Mouse (Mus musculus) left cerebral cortex, adult 2 months (tissue): Measurements from ENCODE around the gene Numa1. TPM values are rescaled to one million over a fixed set of nuclear protein-coding genes. Genes with fewer than 3 reads are reported as not detected.
A peak's percentile ranks its signal among the peaks of the same experiment; 100 is the strongest.
"Not testable (repeated sequence)": the region's sequence is repeated elsewhere in the genome, so short reads cannot be mapped to it uniquely, and the experiment has no call there.

Source experiments
- DNase-seq, 2 experiments: peaks; one replicate each; pipeline ENCODE4 v3.0.0; 2021 to 2022; ENCODE audit warnings: low spot score in 2 of 2, mixed read lengths in 1 of 2; ENCODE audit errors: extremely low spot score in 1 of 2
- H3K27ac ChIP-seq: fragments of 200-600 bp; 2 replicates; pipeline ENCODE4 v1.8.1; 2022
- H3K4me3 ChIP-seq: fragments of 200-600 bp; 2 replicates; pipeline ENCODE4 v1.8.1; 2022
- CTCF ChIP-seq: fragments of 200-600 bp; IDR thresholded peaks from 2 replicates; pipeline ENCODE4 v1.8.1; 2022; ENCODE audit warnings: antibody characterized with exemption, mild to moderate bottlenecking, moderate library complexity
- intact Hi-C: fragments of 180-260 bp; cut with DNase I; formaldehyde crosslinking; loops from one replicate; pipeline ENCODE4 v1.15.1; 2025
- total RNA-seq, 2 experiments: library from RNA; stranded (reverse); gene quantifications; 2 replicates each; pipeline ENCODE4 v1.2.3; 2021

Numa1 gene
- total RNA-seq, 2 experiments from 2014 or later, result 96.8 to 101 TPM

DNA sequence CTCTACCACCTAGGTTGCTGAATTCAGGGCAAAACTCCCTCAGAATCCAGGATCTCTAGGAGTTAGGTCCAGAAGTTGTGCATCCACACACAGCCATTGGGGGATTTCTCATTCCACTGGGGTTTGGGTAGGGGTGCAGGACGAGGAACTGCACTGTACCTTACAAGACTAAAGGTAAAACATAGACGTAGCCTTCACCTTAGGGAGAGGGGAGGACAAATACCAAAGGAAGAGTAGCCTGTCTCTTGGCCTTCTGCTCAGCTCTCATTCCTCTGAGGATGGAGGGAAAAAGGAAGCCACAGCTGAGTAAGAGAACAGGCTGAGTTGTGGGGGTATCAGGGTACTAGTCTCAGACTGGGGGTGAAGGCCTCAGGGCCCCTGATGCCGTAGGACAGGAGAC, 84.7 kb downstream of the Numa1 start, which contains the start of gene Il18bp:
Il18bp (minus strand) TSS at position 101 of the 400 bp plus-strand sequence.
- no peak for DNase-seq
- TF ChIP-seq CTCF, result no peak
- H3K4me3 ChIP-seq, result peak within 1 kb of the TSS; percentile 3; the same call in 1 of the 2 replicates
- H3K27ac ChIP-seq, result peak within 1 kb of the TSS; percentile 57
- intact Hi-C loops, result no loop called here

DNA sequence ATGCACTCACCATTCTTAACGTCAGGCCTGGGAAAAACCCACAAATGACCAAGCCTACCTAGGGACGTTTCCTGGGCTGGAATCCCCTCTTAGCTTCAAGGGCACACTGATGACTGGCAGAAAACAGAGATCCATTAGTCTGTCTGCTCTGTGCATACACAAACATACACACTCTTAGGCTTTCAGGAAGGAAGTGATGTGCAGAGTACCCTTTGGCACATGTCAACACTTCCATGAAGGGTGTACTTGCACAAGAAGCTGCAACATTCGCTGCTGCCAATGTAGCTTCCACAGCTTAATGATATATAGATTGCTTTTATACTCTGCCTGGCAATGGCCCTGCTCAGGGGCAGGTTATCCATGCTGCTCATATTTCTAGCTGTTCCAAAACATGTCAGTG, 85.5 kb downstream of the Numa1 start:
- intact Hi-C loops, result no loop called here
- no peak for DNase-seq
- H3K4me3 ChIP-seq, result no peak overlapping the region
- H3K27ac ChIP-seq, result no peak overlapping the region
- no peak for TF ChIP-seq CTCF

DNA sequence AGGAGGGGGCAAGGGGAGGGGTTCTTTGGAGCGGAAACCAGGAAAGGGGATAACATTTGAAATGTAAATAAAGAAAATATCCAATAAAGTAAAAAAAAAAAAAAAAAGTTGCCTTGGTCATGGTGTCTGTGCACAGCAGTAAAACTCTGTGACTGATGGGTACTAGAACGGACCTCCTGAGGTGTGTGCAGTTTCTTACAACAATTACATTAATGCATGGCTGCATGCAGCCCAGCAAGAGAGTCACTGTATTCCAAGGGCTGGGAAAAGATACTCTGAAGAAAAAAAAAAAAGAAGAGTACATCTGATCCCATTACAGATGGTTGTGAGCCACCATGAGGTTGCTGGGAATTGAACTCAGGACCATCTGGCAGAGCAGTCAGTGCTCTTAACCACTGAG, 87.0 kb downstream of the Numa1 start:
- DNase-seq, H3K27ac ChIP-seq, intact Hi-C loops, H3K4me3 ChIP-seq: not testable (repeated sequence)

- Histone ChIP-seq H3K27ac (no peak overlapping the region; the same call in 1 of the 2 replicates), H3K4me3 (no peak overlapping the region)
- DNase-seq, result no peak
- no peak for TF ChIP-seq CTCF
- intact Hi-C loops, result no loop called here
These were observed 89.9 kb downstream of the Numa1 start for GRCm38 (mm10) chr7:102023821-102024220.

DNA sequence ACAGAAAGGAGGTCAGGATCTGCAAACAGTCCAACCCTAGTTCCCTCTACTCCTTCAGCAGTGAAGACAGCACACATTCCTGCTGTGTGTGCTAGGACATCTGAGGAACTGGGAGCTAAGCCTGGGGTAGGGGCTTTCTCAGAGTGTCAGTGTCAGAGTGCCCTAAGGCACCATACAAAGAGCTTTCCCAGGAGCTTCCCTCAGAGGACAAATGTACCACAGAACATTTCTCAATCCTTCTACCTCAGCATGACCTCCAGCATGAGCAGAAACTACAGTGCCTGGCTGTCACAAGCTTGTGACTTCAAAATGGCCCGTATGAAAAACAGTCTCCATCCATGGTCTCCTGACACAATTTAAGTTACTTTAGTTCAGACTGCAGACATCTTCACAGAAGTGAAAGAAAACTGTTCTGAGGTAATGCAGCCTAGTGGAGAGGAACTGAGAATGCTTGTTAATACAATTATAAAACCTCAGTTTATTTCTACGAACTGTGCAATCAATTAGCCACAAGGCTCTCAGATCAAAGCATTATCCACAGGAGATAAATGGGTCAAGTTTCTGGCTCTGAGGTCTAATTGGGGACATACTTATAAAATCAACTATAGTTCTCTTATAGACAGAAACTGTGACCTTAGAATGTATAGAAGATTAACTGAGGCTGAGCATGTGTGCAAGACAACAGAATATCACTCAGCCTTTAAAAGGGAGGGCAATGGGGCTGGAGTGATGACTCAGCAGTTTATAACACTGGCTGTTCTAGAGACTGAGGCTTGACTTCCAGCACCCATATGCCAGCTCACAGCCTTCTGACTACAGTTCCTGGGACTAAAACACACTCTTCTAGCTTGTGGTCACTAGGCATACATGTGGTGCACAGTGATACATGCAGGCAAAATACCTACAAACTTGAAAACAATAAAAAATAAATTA, 91.5 kb downstream of the Numa1 start:
- no peak for DNase-seq
- H3K4me3 ChIP-seq, result no peak overlapping the region
- no peak overlapping the region for H3K27ac ChIP-seq
- no peak for TF ChIP-seq CTCF
- intact Hi-C loops, result no loop called here

DNA sequence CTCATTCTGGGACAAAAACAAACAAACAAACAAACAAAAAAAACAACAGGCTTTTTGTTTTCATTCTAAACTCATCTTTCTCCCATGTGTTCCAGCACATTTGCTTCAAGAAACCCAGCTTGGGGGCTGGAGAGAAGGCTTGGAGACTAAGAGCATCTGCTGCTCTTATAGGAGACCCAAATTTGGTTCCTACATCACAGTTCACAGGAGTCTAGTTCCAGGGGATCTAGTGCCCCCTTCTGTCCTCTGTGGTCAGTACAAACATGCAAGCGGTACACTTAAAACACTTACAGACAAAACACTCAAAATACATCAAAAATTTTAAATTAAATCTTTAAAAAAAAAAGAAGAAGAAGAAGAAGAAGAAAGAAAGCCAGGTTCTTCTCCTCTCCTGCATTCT, 101.0 kb downstream of the Numa1 start:
- intact Hi-C loops, result no loop called here
- no peak for DNase-seq
- H3K27ac ChIP-seq, result no peak overlapping the region
- TF ChIP-seq CTCF, result peak; percentile 36
- no peak overlapping the region for H3K4me3 ChIP-seq

GRCm38 (mm10) chr7:102035534-102035933, 101.6 kb downstream of the Numa1 start:
- TF ChIP-seq CTCF, result no peak
- no peak overlapping the region for H3K27ac ChIP-seq
- H3K4me3 ChIP-seq, result no peak overlapping the region
- intact Hi-C loops, result no loop called here
- DNase-seq, result no peak

DNA sequence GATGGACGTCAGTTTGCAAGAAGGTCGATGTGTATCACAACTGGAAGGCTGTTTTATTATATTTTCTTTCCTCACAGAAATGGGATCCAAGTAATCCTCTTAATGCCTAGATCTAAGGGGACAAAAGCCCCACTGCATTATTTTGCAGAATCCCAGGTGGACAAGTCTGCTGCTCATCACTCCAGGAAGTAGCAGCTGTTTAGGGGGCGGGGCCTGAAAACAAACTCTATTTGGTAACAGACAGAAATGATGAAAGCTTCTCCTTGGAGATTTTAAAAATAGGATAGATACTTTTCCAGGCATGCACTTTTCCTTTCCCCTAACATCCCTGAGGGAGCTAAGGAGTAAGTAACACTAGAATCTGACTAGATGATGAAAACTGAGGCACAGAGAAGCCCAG, 103.4 kb downstream of the Numa1 start:
- intact Hi-C loops, result no loop called here
- no peak for DNase-seq
- Histone ChIP-seq H3K27ac (peak overlapping the region; percentile 12), H3K4me3 (no peak overlapping the region)
- TF ChIP-seq CTCF, result no peak

- DNase-seq, result no peak
- intact Hi-C loops, result no loop called here
- Histone ChIP-seq H3K27ac (no peak overlapping the region), H3K4me3 (no peak overlapping the region)
- TF ChIP-seq CTCF, result no peak
These were observed 108.4 kb downstream of the Numa1 start for GRCm38 (mm10) chr7:102042314-102042713.

DNA sequence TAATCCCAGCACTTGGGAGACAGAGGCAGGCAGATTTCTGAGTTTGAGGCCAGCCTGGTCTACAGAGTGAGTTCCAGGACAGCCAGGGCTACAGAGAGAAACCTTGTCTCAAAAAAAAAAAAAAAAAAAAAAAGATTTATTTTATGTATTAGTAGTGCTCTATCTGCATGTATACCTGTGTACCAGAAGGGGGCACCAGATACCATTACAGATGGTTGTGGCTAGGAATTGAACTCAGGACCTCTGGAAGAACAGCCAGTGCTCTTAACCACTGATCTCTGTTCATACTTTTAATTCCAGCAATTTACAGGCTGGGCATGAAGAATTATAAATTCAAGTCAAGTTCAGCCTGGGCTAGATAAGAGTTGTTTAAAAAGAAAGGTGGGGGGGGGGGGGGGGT, 114.6 kb downstream of the Numa1 start:
- H3K27ac ChIP-seq, DNase-seq, intact Hi-C loops, H3K4me3 ChIP-seq: not testable (repeated sequence)
- TF ChIP-seq CTCF, result peak; percentile 44

DNA sequence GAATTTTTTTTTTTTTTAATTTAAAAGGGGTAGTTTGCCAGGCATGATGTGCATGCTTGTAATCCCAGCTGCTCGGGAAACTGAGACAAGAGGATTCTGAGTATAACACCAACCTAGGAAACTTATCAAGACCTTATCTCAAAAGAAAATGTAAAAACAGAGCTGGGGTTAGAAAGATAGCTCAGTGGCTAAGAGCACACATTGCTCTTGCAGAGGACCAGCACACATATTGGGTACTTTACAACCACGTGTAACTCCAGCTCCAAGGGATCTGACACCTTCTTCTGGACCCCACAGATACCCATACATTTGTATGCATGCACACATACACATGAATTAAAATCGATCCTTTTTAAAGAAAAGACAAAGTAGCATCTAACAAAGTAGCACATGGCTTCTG, 127.4 kb downstream of the Numa1 start:
- intact Hi-C loops, result no loop called here
- TF ChIP-seq CTCF, result no peak
- Histone ChIP-seq H3K4me3 (no peak overlapping the region), H3K27ac (no peak overlapping the region)
- DNase-seq, result no peak

- Histone ChIP-seq H3K4me3 (no peak overlapping the region), H3K27ac (no peak overlapping the region)
- no peak for TF ChIP-seq CTCF
- no peak for DNase-seq
- intact Hi-C loops, result no loop called here
These were observed 128.3 kb downstream of the Numa1 start for GRCm38 (mm10) chr7:102062203-102062602.

- DNase-seq, result no peak
- H3K27ac ChIP-seq, result no peak overlapping the region
- intact Hi-C loops, result no loop called here
- peak overlapping the region; percentile 93 for H3K4me3 ChIP-seq
- TF ChIP-seq CTCF, result no peak
These were observed 130.0 kb downstream of the Numa1 start for GRCm38 (mm10) chr7:102063891-102064290.

Other genes starting within 250 kb of the Numa1 start
- gene Phox2a, start 115.8 kb upstream of the Numa1 start, total RNA-seq, result not detected
- 10 to 100 TPM; 28.1 to 34.7 TPM for gene Inppl1, start 95.9 kb upstream of the Numa1 start, total RNA-seq
- gene Folr2, start 76.9 kb upstream of the Numa1 start, total RNA-seq, result not detected
- 10 to 100 TPM; 31.4 to 32.6 TPM for gene Anapc15, start 70.4 kb upstream of the Numa1 start, total RNA-seq
- gene Folr1, start 63.3 kb upstream of the Numa1 start, total RNA-seq, result 1 to 10 TPM; 1.1 to 1.8 TPM
- 10 to 100 TPM; 87.9 to 90.9 TPM for gene Lamtor1, start 28.2 kb upstream of the Numa1 start, total RNA-seq
- gene Tomt, start 27.8 kb upstream of the Numa1 start, total RNA-seq, result not detected
- 1 to 10 TPM; 4.0 to 4.8 TPM for gene Lrrc51, start 216 bp upstream of the Numa1 start, total RNA-seq
- 10 to 100 TPM in 1 of 2 experiments, 1 to 10 TPM in 1; 8.5 to 10.2 TPM for gene Il18bp, start 84.6 kb downstream of the Numa1 start, total RNA-seq
- gene Rnf121, start 131.4 kb downstream of the Numa1 start, total RNA-seq, result 10 to 100 TPM; 51.1 to 53.9 TPM
- 10 to 100 TPM; 25.6 to 28.2 TPM for gene Xndc1, start 131.4 kb downstream of the Numa1 start, total RNA-seq
- gene Xntrpc, start 131.6 kb downstream of the Numa1 start, total RNA-seq, result 1 to 10 TPM; 2.6 to 3.0 TPM
- under 1 TPM in 1 of 2 experiments, not detected in 1; 0.91 TPM for gene Trpc2, start 149.0 kb downstream of the Numa1 start, total RNA-seq
- not detected for gene Art1, start 167.6 kb downstream of the Numa1 start, total RNA-seq
- gene Art5, start 175.4 kb downstream of the Numa1 start, total RNA-seq, result not detected
- gene Chrna10, start 182.7 kb downstream of the Numa1 start, total RNA-seq, result under 1 TPM; 0.14 to 0.40 TPM